Mouse (Mus musculus) ES-E14 (cell line): Measurements from ENCODE around the gene Mat1a. TPM values are rescaled to one million over a fixed set of nuclear protein-coding genes. Genes with fewer than 3 reads are reported as not detected.

Source experiments
- DNase-seq: peaks from one replicate; pipeline ENCODE4 v3.0.0-alpha.2; 2013; ENCODE audit warnings: low read depth, low spot score
- H3K27ac ChIP-seq: 2 replicates; pipeline ENCODE4 v1.5.1; 2012; ENCODE audit warnings: low read depth, mild to moderate bottlenecking, low read length, moderate library complexity, mixed read lengths; ENCODE audit not compliant: poor library complexity, insufficient read depth, severe bottlenecking
- H3K36me3 ChIP-seq: 2 replicates; pipeline ENCODE4 v1.6.1; 2012; ENCODE audit warnings: mild to moderate bottlenecking, low read length, moderate library complexity, mixed read lengths; ENCODE audit not compliant: control insufficient read depth, poor library complexity, insufficient read depth, severe bottlenecking
- H3K4me1 ChIP-seq, 2 experiments: fragments of 150-350 bp in 1 of 2; sonication (generic) in 1 of 2; 2 replicates each; pipeline ENCODE4 v1.6.1; 2012; ENCODE audit warnings: low read length in 2 of 2, mild to moderate bottlenecking in 1 of 2, mixed read lengths in 1 of 2; ENCODE audit not compliant: control insufficient read depth in 2 of 2, insufficient read depth in 2 of 2, poor library complexity in 1 of 2
- H3K4me3 ChIP-seq, 2 experiments: fragments of 150-350 bp in 1 of 2; sonication (generic) in 1 of 2; 2 replicates each; pipeline ENCODE4 v1.5.1; 2012; ENCODE audit warnings: low read length in 2 of 2, low read depth in 1 of 2, mild to moderate bottlenecking in 1 of 2, mixed read lengths in 1 of 2; ENCODE audit not compliant: insufficient read depth in 1 of 2, poor library complexity in 1 of 2, severe bottlenecking in 1 of 2
- H3K9ac ChIP-seq: 2 replicates; pipeline ENCODE4 v1.6.1; 2012; ENCODE audit warnings: low read depth, mild to moderate bottlenecking, low read length, mixed read lengths; ENCODE audit not compliant: poor library complexity, insufficient read depth, severe bottlenecking
- H3K9me3 ChIP-seq: fragments of 150-350 bp; sonication (generic); 2 replicates; pipeline ENCODE4 v1.6.1; 2012; ENCODE audit warnings: low read depth, mild to moderate bottlenecking, low read length; ENCODE audit not compliant: control insufficient read depth, insufficient read depth
- CHD2 ChIP-seq: IDR thresholded peaks from 2 replicates; pipeline ENCODE4 v1.6.1; 2014; ENCODE audit warnings: mild to moderate bottlenecking, low read depth, low read length, inconsistent platforms
- HCFC1 ChIP-seq: IDR thresholded peaks from 2 replicates; pipeline ENCODE4 v1.6.1; 2012; ENCODE audit warnings: low read length, inconsistent platforms, borderline replicate concordance; ENCODE audit not compliant: insufficient read depth
- MAFK ChIP-seq: IDR thresholded peaks from 2 replicates; pipeline ENCODE4 v1.6.1; 2014; ENCODE audit warnings: mild to moderate bottlenecking, low read depth, low read length, inconsistent platforms; ENCODE audit not compliant: insufficient read depth
- ZC3H11A ChIP-seq: IDR thresholded peaks from 2 replicates; pipeline ENCODE4 v1.6.1; 2012; ENCODE audit warnings: low read depth, mild to moderate bottlenecking, inconsistent platforms, low read length, borderline replicate concordance
- ZNF384 ChIP-seq: IDR thresholded peaks from 2 replicates; pipeline ENCODE4 v1.6.1; 2012; ENCODE audit warnings: low read depth, low read length, inconsistent platforms
- in situ Hi-C, 2 experiments: fragments of 600-800 bp; cut with MboI; formaldehyde crosslinking; loops; one replicate each; pipeline ENCODE4 v1.15.1; 2025; ENCODE audit warnings: low sequenced_read_pairs in 2 of 2, inconsistent platforms in 1 of 2; ENCODE audit not compliant: unreplicated experiment in 2 of 2
- total RNA-seq: library from RNA; depleted of rRNA; stranded (reverse); fragments of 300-350 nt; gene quantifications from 2 replicates; pipeline ENCODE4 v1.2.3, GENCODE M21; 2012

Gene Mat1a
- total RNA-seq, 1 experiment, result 0.54 TPM

DNA sequence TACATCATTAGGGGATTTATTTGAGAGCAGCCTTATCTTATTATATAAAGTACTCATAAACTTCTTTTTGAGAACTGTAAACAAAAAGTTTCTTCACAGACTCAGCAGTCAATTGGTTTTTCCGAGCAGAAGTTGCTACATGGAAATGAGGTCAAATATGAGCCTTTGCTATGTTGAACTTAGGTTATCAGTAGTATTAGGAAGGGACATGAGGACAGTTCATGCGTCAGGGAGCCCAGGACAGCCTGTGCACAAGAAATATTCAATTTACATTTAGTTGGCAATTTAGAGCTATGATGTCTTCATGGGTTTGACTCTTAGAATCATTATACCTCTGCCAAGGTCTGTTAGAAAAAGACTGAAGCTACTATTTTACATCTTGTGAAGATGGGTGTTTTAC is 2.6 kb upstream of the Mat1a start:
- no peak for DNase-seq
- Histone ChIP-seq H3K9me3 (no peaks in the 10 kb centered on the region), H3K36me3 (no peaks in the 10 kb centered on the region), H3K9ac (no peak overlapping the region), H3K4me1 (no peaks in the 10 kb centered on the region), H3K4me3 (no peak overlapping the region), H3K27ac (no peak overlapping the region)
- TF ChIP-seq CHD2 (no peak), MAFK (no peak), HCFC1 (no peak), ZC3H11A (no peak), ZNF384 (no peak)
- in situ Hi-C loops, result no loop called here

DNA sequence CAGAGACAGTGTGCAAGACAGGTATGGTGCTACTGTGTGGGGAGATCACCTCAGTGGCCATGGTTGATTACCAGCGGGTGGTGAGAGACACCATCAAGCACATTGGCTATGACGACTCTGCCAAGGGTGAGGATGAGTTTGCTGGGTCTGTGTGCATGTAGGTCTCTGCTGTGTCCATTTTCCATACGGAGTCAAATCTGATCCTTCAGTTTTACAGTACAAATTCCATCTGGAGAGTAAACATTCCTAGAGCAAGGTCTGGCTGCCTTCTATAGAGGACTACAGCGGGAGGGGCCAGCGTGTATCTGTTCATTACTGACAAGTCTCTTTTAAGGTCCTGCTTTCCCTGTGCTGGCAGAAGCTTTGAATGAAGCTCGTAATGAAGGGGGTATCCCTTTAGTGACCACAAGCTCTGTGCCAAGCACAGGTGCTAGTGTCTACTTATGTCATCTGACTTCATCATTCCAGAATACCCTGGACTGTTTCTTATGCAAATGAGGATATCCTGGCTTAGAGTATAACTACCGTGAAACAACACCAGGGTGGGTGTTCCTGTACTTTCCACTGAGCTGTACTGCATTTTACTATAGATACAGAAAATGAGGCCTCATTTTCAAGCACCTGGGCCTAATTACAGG is 6.3 kb downstream of the Mat1a start:
- DNase-seq, result no peak
- in situ Hi-C loops, result no loop called here
- H3K36me3 ChIP-seq, result no peaks in the 10 kb centered on the region
- TF ChIP-seq HCFC1 (no peak), ZC3H11A (no peak), CHD2 (no peak)
- H3K4me3 ChIP-seq, result no peak overlapping the region
- H3K27ac ChIP-seq, result no peak overlapping the region
- H3K9ac ChIP-seq, result no peak overlapping the region
- no peaks in the 10 kb centered on the region for H3K4me1 ChIP-seq
- no peaks in the 10 kb centered on the region for H3K9me3 ChIP-seq

DNA sequence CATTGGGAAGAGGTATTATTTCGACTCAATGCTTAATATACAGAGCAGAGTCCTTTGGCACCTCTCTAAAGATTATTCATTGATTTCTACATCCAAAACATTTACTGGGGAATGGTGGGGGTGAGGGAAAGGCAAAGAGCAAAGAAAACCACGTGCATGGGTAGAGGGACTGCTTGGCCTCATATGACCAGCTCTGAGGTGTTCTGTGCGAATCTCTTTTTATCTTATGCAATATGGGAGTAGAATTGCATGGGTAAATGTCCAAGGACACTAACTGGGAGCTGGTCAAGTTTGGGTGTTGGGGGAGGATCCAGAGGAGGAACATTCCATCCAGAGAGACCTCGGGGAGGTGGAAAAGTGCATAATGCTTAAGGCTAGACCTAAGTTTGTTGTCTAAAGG is 8.1 kb downstream of the Mat1a start:
- no peaks in the 10 kb centered on the region for H3K9me3 ChIP-seq
- no peaks in the 10 kb centered on the region for H3K4me1 ChIP-seq
- H3K4me3 ChIP-seq, result no peak overlapping the region
- H3K36me3 ChIP-seq, result no peaks in the 10 kb centered on the region
- no peak overlapping the region for H3K27ac ChIP-seq
- TF ChIP-seq CHD2, result no peak
- TF ChIP-seq HCFC1, result no peak
- TF ChIP-seq ZNF384, result no peak
- TF ChIP-seq ZC3H11A, result no peak
- TF ChIP-seq MAFK, result no peak
- in situ Hi-C loops, result no loop called here
- DNase-seq, result no peak
- H3K9ac ChIP-seq, result no peak overlapping the region

DNA sequence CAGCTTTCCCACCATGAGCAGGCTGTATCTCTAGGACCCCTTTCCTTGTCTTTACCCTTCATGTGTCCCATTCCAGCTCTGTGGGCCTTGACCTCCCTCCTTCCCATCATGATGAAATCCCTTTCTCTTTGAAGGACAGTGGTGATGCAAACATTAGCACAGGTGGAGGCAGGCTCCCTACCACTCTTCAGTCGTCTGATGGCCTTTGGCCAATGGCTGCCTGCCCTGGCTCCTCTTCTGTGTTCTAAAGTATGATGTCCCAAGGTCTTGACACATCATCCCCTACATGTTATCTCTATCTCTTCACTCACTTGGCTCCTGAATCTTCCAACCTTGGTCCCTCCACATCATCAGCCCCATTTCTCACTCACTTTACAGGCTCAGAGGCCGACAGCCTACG is 11.4 kb downstream of the Mat1a start:
- Histone ChIP-seq H3K4me3 (no peak overlapping the region), H3K4me1 (no peaks in the 10 kb centered on the region), H3K27ac (no peak overlapping the region), H3K9ac (no peak overlapping the region), H3K36me3 (no peaks in the 10 kb centered on the region), H3K9me3 (no peaks in the 10 kb centered on the region)
- no peak for TF ChIP-seq CHD2
- no peak for TF ChIP-seq HCFC1
- no peak for TF ChIP-seq ZNF384
- no peak for TF ChIP-seq MAFK
- TF ChIP-seq ZC3H11A, result no peak
- in situ Hi-C loops, result no loop called here
- no peak for DNase-seq

DNA sequence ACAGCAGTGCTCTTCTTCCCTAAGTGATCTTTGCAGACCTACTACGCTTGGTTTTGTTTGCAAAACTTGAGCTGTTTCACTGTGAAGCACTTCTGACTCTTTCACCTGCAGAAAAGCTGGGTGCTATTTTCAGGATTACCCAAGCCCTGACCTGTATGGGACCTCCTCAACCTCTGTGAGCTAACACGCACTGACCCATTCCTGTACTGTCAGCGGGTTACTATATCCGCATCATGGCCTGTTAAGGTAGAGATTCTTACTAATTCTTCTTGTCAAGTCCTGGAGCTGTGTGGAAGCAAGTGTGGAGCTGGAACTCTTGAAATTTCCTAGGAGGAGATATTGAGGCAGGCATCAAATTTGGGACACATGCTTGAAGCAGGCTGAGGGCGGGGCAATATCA is 19.8 kb downstream of the Mat1a start:
- Histone ChIP-seq H3K27ac (no peak overlapping the region), H3K36me3 (no peaks in the 10 kb centered on the region), H3K4me3 (no peak overlapping the region), H3K9ac (no peak overlapping the region), H3K9me3 (no peaks in the 10 kb centered on the region), H3K4me1 (no peaks in the 10 kb centered on the region)
- DNase-seq, result no peak
- TF ChIP-seq CHD2 (no peak), ZC3H11A (no peak), HCFC1 (no peak), MAFK (no peak), ZNF384 (no peak)
- in situ Hi-C loops, result no loop called here
